Mouse (Mus musculus) thymus, postnatal 0 days (tissue): ENCODE results near the gene Teddm1a. TPM values are rescaled to one million over a fixed set of nuclear protein-coding genes. Genes with fewer than 3 reads are reported as not detected.
A peak's percentile ranks its signal among the peaks of the same experiment; 100 is the strongest.

Source experiments
- microRNA-seq: library from miRNA; unstranded; fragments of <30 nt; microRNA quantifications from one replicate; pipeline ENCODE4, GENCODE M21; 2016; ENCODE audit warnings: borderline number of aligned reads
- polyA plus RNA-seq: library from polyadenylated mRNA; unstranded; fragments of >200 nt; fragmentation: Nextera tagmentation; extraction: Ambion mirVana; gene quantifications from 2 replicates; pipeline ENCODE4 v1.2.1, GENCODE M21; 2015

Teddm1a gene
- polyA plus RNA-seq, 1 experiment from 2014 or later: not detected

Small RNA genes lying within 50 kb of the gene (microRNA-seq; reads per million reads assigned to microRNA genes)
- gene Mir8114: 27.1 reads per million, percentile 31 among the genes with 10 or more reads in this experiment

Other genes starting within 250 kb of the Teddm1a start
- gene Rgs8, start 238.7 kb upstream of the Teddm1a start, polyA plus RNA-seq: 0.14 and 0.35 TPM in 2 replicates
- gene Rgs16, start 151.4 kb upstream of the Teddm1a start, polyA plus RNA-seq: 4.1 and 4.3 TPM in 2 replicates
- gene Rnasel, start 142.3 kb upstream of the Teddm1a start, polyA plus RNA-seq: 13.7 and 22.1 TPM in 2 replicates
- 0.50 and 0.82 TPM in 2 replicates for gene Rgsl1, start 47.6 kb upstream of the Teddm1a start, polyA plus RNA-seq
- 0.14 and 0.27 TPM in 2 replicates for gene Teddm1b, start 17.4 kb upstream of the Teddm1a start, polyA plus RNA-seq
- 111 and 119 TPM in 2 replicates for gene Glul, start 8.2 kb downstream of the Teddm1a start, polyA plus RNA-seq
- gene Teddm2, start 8.5 kb downstream of the Teddm1a start, polyA plus RNA-seq: 0.77 and 1.3 TPM in 2 replicates